Mouse (Mus musculus) G1E-ER4 (cell line): ENCODE data around the gene Art2b. TPM values are rescaled to one million over a fixed set of nuclear protein-coding genes. Genes with fewer than 3 reads are reported as not detected.

Source experiments
- GATA1 ChIP-seq: IDR thresholded peaks from one replicate; pipeline ENCODE4 v1.8.0; 2012; ENCODE audit warnings: low read length, inconsistent platforms
- polyA plus RNA-seq: library from polyadenylated mRNA; stranded (reverse); fragments of >175 nt; gene quantifications from 2 replicates; pipeline ENCODE4 v1.2.3, GENCODE M21; 2012

Gene Art2b
- polyA plus RNA-seq: not detected in 2 replicates

- no peak for TF ChIP-seq GATA1
Observed at GRCm38 (mm10) chr7:101585408-101585807, at the start of gene Art2b. Art2b (minus strand) TSS chr7:101585600.

GRCm38 (mm10) chr7:101634513-101634912 lies 49.1 kb upstream of the Art2b start:
- no peak for TF ChIP-seq GATA1

GRCm38 (mm10) chr7:101633629-101634177 lies 48.3 kb upstream of the Art2b start:
- TF ChIP-seq GATA1: no peak

GRCm38 (mm10) chr7:101628481-101628880 lies 43.1 kb upstream of the Art2b start:
- no peak for TF ChIP-seq GATA1

GRCm38 (mm10) chr7:101624283-101624682 lies 38.9 kb upstream of the Art2b start:
- TF ChIP-seq GATA1: no peak

GRCm38 (mm10) chr7:101620373-101620772 lies 35.0 kb upstream of the Art2b start:
- TF ChIP-seq GATA1: no peak

GRCm38 (mm10) chr7:101618273-101618672 lies 32.9 kb upstream of the Art2b start:
- no peak for TF ChIP-seq GATA1

- no peak for TF ChIP-seq GATA1
Observed at GRCm38 (mm10) chr7:101617438-101618165, 32.2 kb upstream of the Art2b start.

GRCm38 (mm10) chr7:101616136-101616835 lies 30.9 kb upstream of the Art2b start:
- no peak for TF ChIP-seq GATA1

GRCm38 (mm10) chr7:101615406-101615805 lies 30.0 kb upstream of the Art2b start:
- no peak for TF ChIP-seq GATA1

GRCm38 (mm10) chr7:101607845-101608244 lies 22.4 kb upstream of the Art2b start:
- TF ChIP-seq GATA1: no peak

GRCm38 (mm10) chr7:101600406-101600805 lies 15.0 kb upstream of the Art2b start:
- TF ChIP-seq GATA1: no peak

GRCm38 (mm10) chr7:101598482-101598881 lies 13.1 kb upstream of the Art2b start:
- TF ChIP-seq GATA1: no peak

- TF ChIP-seq GATA1: no peak
Observed at GRCm38 (mm10) chr7:101594969-101595368, 9.6 kb upstream of the Art2b start.

GRCm38 (mm10) chr7:101582012-101582411 lies 3.4 kb downstream of the Art2b start:
- no peak for TF ChIP-seq GATA1

- no peak for TF ChIP-seq GATA1
Observed at GRCm38 (mm10) chr7:101574413-101574812, 11.0 kb downstream of the Art2b start.

- TF ChIP-seq GATA1: no peak
Observed at GRCm38 (mm10) chr7:101564086-101564485, 21.3 kb downstream of the Art2b start.
